Mouse (Mus musculus): ENCODE measurements at regions not wholly inside any gene's neighbourhood (a gene's known extent, or its start where the extent isn't known, plus 50 kb on each side); places are given as distances from the start of the nearest gene placed in this dataset.

DNA sequence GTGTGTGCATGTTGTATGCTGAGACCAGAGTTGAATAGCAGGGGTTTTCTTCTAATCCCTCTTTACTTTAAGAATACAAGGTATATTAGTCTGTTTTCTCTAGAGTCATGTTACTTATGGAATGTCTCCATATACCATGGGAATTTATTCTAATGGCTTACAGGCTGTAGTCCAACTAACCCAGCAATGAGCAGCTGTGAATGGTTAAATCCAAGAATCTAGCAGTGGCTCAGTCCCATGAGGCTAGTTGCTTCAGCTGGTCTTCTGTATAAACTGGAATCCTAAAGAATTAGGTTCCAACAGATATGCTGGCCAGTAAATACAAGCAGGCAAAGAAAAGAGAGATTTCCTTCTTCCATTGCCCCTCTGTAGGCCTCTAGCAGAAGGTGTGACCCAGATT is 99.7 kb upstream of the Hs6st1 start:
- Histone ChIP-seq H3K4me3 (replicated peaks; ENCODE audit: extremely low read depth, low read depth, low read length) (no peak overlapping the region), H3K4me1 (ENCODE audit: control insufficient read depth, insufficient read depth, low read length) (no peaks in the 10 kb centered on the region)
- DNase-seq: no peak
- TF ChIP-seq CTCF (IDR thresholded peaks at IDR 0.05; ENCODE audit: insufficient read depth, low read length) (no peak), POLR2A (IDR thresholded peaks at IDR 0.05; ENCODE audit: borderline replicate concordance, extremely low read depth, low read depth, low read length) (no peak)

DNA sequence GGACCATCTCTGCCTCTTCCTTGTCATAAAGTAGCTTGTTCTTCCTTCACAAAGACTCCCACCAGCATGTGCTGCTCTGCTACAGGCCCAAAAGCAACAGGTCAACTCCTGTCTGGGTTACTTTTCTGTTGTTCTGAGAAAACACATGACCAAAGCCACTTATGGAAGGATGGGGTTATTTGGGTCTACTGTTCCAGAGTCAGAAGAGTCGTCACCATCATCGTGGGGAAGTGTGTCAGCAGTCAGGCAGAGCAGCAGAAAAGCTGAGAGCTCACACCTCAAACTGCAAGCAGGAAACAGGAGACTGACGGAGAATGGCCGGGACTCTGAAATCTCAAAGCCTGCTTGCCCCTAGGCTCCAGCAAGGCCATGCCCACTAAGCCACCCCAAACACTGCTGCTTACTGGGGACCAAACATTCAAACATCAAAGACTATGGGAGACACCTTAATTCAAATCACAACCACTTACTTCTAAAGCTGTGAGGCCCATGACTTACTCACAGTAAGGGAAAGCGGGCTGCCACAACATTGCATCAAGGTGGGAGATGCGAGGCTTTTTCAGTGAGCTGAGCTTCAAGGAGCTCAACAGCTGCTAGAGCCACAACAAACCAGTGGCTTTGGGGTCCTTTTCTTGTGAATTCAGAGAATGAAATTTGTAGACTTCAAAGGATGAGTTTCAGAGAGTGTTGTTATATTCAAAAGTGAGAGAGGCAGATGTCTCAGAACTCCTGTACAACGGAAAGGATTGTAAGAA is 96.6 kb upstream of the Hs6st1 start:
- 67% methylated on average over 7 of the region's 7 CpGs for WGBS
- TF ChIP-seq CTCF (IDR thresholded peaks at IDR 0.05; ENCODE audit: insufficient read depth, low read length) (no peak), POLR2A (IDR thresholded peaks at IDR 0.05; ENCODE audit: borderline replicate concordance, extremely low read depth, low read depth, low read length) (no peak)
- H3K4me1 ChIP-seq (ENCODE audit: control insufficient read depth, insufficient read depth, low read length): no peaks in the 10 kb centered on the region
- H3K4me3 ChIP-seq (replicated peaks; ENCODE audit: extremely low read depth, low read depth, low read length): no peak overlapping the region
- DNase-seq: no peak

DNA sequence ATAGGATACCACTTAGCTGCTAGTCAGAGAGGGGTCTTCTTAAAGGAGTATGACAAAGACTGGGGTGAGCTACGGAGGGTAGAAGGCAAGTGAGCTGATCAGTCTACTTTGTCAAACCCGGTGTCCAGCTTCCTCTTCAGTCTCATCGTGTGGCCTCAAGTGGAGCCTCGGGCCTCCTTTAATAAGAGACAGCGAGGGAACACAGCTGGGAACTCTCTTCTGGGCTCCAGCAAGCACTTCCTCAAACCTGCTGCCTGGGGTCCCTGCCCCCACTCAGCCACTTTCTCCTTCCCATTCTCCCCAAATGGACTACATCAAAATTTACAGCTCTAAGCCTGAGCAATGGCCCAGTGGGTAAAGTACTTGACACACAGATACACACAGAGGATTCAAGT is 96.0 kb upstream of the Hs6st1 start:
- H3K4me1 ChIP-seq (ENCODE audit: control insufficient read depth, insufficient read depth, low read length): no peaks in the 10 kb centered on the region
- no peak overlapping the region for H3K4me3 ChIP-seq (replicated peaks; ENCODE audit: extremely low read depth, low read depth, low read length)
- no peak for DNase-seq
- no peak for TF ChIP-seq POLR2A (IDR thresholded peaks at IDR 0.05; ENCODE audit: borderline replicate concordance, extremely low read depth, low read depth, low read length)
- no peak for TF ChIP-seq CTCF (IDR thresholded peaks at IDR 0.05; ENCODE audit: insufficient read depth, low read length)
- WGBS: 64% methylated on average over 5 of the region's 5 CpGs

DNA sequence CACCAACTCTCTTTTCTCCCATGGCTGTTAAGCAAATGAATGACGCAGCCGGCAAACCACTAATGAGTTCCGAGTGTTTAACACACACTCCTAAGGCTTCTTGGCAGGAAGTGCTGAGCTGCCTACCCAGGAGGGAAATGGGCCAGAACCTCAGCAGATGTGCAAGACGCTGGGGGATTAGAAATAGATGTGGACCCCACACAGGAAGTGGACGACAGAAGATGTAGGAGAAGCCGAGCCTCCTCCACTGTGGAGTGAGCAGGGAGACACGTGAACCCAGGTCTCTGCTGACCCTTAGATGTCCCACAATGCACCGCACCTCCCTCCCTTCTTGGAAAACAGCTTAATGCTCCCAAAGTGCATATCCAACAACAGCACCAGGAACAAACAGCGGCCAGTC is 94.8 kb upstream of the Hs6st1 start:
- WGBS: 22% methylated on average over 9 of the region's 9 CpGs

DNA sequence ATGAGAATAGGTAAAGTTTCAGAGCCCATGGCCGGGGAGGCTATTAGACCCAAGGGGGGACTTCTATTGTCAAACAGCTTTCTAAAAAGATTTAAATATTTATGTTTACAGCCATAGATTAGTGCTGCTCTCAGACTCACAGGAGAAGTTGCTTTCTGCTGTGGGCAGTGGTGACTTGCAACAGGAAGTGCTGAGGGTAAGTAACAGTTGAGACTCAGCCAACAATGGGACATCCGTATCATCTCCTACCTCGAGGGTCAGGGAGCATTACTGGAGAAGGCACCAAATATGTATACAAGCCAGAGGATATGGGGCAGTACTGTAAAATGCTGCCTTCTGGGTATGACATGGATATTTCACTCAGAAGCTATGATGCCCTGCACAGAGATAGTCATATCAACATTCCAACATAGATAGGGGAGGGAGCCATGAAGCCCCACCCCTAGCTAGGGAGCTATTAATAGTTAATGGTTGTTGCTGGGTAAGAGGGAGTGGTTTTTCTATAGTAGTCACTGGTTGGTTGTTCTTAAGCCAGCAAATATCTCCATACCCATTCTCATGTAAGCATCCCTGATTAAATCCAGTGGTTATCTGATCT is 92.5 kb upstream of the Hs6st1 start:
- WGBS: 48% methylated on average over 3 of the region's 3 CpGs
- H3K4me1 ChIP-seq (ENCODE audit: control insufficient read depth, insufficient read depth, low read length): no peaks in the 10 kb centered on the region
- H3K4me3 ChIP-seq (replicated peaks; ENCODE audit: extremely low read depth, low read depth, low read length): no peak overlapping the region
- DNase-seq: no peak
- TF ChIP-seq POLR2A (IDR thresholded peaks at IDR 0.05; ENCODE audit: borderline replicate concordance, extremely low read depth, low read depth, low read length) (no peak), CTCF (IDR thresholded peaks at IDR 0.05; ENCODE audit: insufficient read depth, low read length) (no peak)

More for the DNA sequence above, 94.8 kb upstream of the Hs6st1 start:
- Histone ChIP-seq H3K4me1 (ENCODE audit: control insufficient read depth, insufficient read depth, low read length) (no peaks in the 10 kb centered on the region), H3K4me3 (replicated peaks; ENCODE audit: extremely low read depth, low read depth, low read length) (no peak overlapping the region)
- no peak for TF ChIP-seq POLR2A (IDR thresholded peaks at IDR 0.05; ENCODE audit: borderline replicate concordance, extremely low read depth, low read depth, low read length)
- no peak for TF ChIP-seq CTCF (IDR thresholded peaks at IDR 0.05; ENCODE audit: insufficient read depth, low read length)
- DNase-seq: no peak

DNA sequence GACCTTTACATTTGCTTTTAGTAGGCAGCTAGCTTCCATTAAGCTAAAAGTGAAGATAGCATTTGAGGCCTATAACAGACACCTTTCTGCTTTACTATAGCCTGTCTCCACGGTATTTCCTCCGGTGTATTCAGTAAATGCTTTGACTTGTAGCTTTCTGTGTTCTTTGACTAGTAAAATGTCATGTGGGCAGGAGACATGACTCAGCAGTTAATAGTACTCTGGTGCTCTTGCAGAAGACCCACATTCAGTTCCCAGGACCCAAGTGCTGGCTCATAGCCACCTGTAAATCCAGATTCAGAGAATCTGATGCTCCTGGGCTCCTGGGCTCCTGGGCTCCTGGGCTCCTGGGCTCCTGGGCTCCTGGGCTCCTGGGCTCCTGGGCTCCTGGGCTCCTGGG is 91.7 kb upstream of the Hs6st1 start:
- no peak for TF ChIP-seq POLR2A (IDR thresholded peaks at IDR 0.05; ENCODE audit: borderline replicate concordance, extremely low read depth, low read depth, low read length)
- no peak for TF ChIP-seq CTCF (IDR thresholded peaks at IDR 0.05; ENCODE audit: insufficient read depth, low read length)
- no peak for DNase-seq
- H3K4me1 ChIP-seq (ENCODE audit: control insufficient read depth, insufficient read depth, low read length): no peaks in the 10 kb centered on the region
- WGBS: 78% methylated on average over 2 of the region's 2 CpGs
- H3K4me3 ChIP-seq (replicated peaks; ENCODE audit: extremely low read depth, low read depth, low read length): no peak overlapping the region

DNA sequence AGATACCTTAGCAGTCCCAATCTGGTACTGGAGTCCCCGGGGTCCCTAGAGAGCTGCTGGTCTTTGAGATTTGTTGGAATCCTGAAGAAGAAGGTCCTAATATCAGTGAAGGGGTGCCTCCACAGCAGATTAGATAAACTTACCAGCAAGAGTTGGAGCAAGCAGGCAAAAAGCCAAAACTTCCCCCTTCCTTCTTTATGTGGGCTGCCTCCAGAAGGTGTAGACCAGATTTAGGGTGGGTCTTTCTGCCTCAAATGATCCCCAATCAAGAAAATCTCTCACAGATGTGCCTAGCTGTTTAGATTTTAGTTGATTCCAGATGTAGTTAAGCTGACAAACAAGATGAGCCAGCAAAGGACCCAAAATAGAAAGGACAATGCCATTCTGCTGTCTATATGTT is 90.1 kb upstream of the Hs6st1 start:
- Histone ChIP-seq H3K4me3 (replicated peaks; ENCODE audit: extremely low read depth, low read depth, low read length) (no peak overlapping the region), H3K4me1 (ENCODE audit: control insufficient read depth, insufficient read depth, low read length) (no peaks in the 10 kb centered on the region)
- no peak for DNase-seq
- WGBS: 64% methylated on average over 1 of the region's 1 CpGs
- TF ChIP-seq POLR2A (IDR thresholded peaks at IDR 0.05; ENCODE audit: borderline replicate concordance, extremely low read depth, low read depth, low read length) (no peak), CTCF (IDR thresholded peaks at IDR 0.05; ENCODE audit: insufficient read depth, low read length) (no peak)

DNA sequence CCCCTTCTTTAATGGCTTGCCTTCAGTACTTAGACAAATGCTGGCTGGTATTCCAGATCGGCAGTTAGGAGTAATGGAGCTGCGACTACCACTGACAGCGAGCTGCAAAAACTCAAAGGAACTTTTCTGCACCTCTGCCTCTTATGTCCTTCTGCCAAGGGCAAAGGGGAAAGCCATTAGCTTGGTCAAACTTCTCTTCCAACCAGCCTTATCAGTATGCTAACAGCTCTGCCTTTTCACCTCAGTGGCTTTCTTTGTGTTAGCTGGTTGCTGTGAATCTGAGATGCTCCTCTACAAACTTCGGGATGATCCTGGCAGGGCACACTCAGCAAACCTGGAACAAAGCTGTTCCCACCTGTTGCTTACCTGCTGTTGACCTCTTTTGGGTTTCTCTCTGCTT is 89.4 kb upstream of the Hs6st1 start:
- TF ChIP-seq CTCF (IDR thresholded peaks at IDR 0.05; ENCODE audit: insufficient read depth, low read length) (no peak), POLR2A (IDR thresholded peaks at IDR 0.05; ENCODE audit: borderline replicate concordance, extremely low read depth, low read depth, low read length) (no peak)
- DNase-seq: no peak
- WGBS: 59% methylated on average over 4 of the region's 4 CpGs
- H3K4me1 ChIP-seq (ENCODE audit: control insufficient read depth, insufficient read depth, low read length): no peaks in the 10 kb centered on the region
- H3K4me3 ChIP-seq (replicated peaks; ENCODE audit: extremely low read depth, low read depth, low read length): no peak overlapping the region

DNA sequence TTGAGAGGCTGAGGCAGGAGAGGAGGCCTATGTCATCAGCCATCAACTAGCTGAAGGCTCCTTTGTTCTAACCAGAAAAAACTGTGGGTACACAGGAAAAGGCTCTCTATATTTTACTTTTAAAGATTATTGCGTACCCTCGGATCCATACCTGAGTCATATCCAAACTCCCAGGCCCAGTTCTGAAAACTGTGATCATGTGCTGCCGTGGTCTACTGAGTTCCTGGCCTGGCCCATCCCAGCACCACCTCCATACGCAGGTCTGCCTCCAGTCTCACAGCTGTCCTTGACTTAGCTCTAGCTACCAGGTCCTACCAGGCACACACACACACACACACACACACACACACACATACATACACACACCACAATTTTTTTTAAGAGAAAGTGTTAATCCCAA is 87.0 kb upstream of the Hs6st1 start:
- no peak for TF ChIP-seq POLR2A (IDR thresholded peaks at IDR 0.05; ENCODE audit: borderline replicate concordance, extremely low read depth, low read depth, low read length)
- no peak for TF ChIP-seq CTCF (IDR thresholded peaks at IDR 0.05; ENCODE audit: insufficient read depth, low read length)
- Histone ChIP-seq H3K4me1 (ENCODE audit: control insufficient read depth, insufficient read depth, low read length) (no peaks in the 10 kb centered on the region), H3K4me3 (replicated peaks; ENCODE audit: extremely low read depth, low read depth, low read length) (no peak overlapping the region)
- no peak for DNase-seq
- WGBS: 92% methylated on average over 4 of the region's 4 CpGs

DNA sequence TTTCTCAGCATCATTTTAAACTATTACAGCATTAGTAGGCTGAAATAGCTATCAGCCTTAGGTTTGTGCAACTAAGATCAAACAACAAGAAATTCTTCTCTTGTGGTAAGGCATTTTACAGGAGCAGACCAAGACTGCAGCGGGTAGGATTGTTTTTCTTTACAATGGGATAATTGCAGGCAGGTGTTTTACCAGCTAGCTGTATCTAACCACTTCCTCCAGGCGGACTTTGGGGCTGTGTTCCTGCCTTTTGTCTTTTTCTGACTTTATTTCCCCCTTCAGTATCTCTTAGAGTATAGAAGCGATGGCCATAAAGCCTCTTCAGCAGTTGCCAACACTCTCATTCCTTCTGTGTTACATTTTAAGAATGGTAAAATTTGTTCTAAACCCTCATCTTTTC is 84.8 kb upstream of the Hs6st1 start:
- DNase-seq: no peak
- Histone ChIP-seq H3K4me1 (ENCODE audit: control insufficient read depth, insufficient read depth, low read length) (no peaks in the 10 kb centered on the region), H3K4me3 (replicated peaks; ENCODE audit: extremely low read depth, low read depth, low read length) (no peak overlapping the region)
- no peak for TF ChIP-seq POLR2A (IDR thresholded peaks at IDR 0.05; ENCODE audit: borderline replicate concordance, extremely low read depth, low read depth, low read length)
- no peak for TF ChIP-seq CTCF (IDR thresholded peaks at IDR 0.05; ENCODE audit: insufficient read depth, low read length)
- 78% methylated on average over 3 of the region's 3 CpGs for WGBS

All from lung, adult 2 months (tissue).